Mouse (Mus musculus): ENCODE results near the gene Dock10. TPM values are rescaled to one million over a fixed set of nuclear protein-coding genes. Genes with fewer than 3 reads are reported as not detected.
A peak's percentile ranks its signal among the peaks of the same experiment; 100 is the strongest.
"Not testable (repeated sequence)": the region's sequence is repeated elsewhere in the genome, so short reads cannot be mapped to it uniquely, and the experiment has no call there.

The Dock10 gene
- 43.0 and 43.1 TPM in 2 replicates for polyA plus RNA-seq (2012; rRNA removed)

DNA sequence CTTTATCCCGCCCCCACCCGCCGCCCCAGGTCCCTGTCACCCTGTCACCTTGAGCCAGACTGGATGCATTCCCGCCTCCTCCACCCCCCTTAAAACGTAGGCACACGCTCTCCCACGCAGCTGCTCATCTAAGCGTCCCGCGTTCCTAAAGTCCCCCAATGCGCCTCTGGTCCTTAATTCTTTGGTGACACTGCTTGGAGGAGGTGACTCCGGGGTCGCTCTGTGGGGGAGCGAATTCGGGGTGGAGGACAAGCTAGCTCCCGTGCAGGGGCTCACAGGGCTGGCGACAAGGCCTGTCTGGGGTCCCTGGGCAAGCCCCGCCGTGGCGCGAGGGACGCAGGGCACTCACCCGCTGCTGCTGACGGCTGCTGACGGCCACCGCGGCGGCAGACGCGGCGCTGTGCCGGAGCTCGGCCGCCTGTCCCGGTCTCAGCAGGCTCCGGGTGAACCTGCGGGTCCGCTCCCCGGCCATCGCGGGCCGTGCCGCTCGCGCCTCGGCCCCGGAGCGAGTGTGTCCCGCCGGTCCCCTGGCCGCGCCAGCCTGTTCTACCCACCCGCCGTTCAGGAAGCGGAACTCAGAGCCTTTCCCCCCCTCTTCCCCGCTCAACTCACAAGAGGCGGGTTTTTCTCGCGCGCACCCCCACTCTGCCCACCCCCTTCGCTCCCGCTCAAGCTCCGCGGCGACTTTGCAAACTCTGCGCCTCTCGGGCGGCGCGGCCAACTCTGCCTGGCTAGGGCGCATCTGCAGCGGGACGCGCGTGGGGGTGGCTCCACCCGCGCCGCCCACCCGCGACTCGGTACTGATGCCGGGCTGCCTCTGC lies at the start of gene Dock10:
Gene Dock10, minus strand, starts transcription at position 551 of the 821 bp plus-strand sequence.
- DNase-seq (ENCODE audit: extremely low spot score in 1 of 2, low spot score in 1 of 2) = peak; percentile 8 to 63

DNA sequence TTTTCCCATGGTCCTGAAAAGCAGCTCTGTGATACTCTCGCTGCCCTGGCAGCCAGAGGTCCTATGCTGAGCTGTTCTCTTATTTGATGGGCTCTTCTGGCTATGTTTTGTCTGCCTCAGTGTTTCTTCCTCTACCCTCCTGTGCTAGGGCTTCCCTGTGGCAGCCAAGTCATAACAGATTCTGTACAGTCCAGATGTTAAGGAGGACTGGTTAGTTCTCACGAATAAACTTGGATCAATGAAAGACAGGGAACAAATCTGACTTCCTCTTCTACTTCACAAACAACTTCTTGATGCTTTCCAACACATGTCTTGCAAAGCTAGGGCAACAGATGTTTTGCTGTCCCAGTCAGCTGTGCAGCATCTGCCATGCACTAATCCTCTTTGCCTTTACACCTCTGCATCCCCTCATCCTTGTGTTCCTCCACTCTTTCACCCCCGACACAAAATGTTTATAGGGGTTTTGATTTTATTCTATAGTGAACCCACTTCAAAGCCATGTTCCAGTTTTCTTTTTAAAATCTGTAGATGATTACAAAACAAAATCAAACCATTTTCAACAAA lies 48.6 kb upstream of the Dock10 start:
- no peak for DNase-seq (ENCODE audit: extremely low spot score in 1 of 2, low spot score in 1 of 2)

DNA sequence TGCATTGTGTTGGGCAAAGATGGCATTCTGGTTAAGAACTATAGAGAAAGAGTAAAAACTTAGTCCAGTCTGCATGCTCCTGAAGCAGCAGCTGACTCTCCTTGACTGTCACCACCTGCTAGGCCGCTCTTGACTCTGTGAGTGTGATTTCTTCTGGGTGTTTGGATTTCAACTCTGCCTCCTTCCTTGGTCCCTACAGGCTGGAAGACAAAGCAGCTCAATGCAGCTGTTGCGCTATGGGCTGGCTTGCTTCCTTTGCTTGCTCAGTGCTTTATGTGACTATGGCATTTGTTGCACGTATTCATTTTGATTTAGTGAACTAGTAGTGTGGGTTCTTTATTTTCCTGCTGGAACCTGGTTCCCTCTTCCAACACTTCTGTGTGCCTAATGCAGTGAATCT lies 43.7 kb upstream of the Dock10 start:
- DNase-seq (ENCODE audit: extremely low spot score in 1 of 2, low spot score in 1 of 2) = no peak

DNA sequence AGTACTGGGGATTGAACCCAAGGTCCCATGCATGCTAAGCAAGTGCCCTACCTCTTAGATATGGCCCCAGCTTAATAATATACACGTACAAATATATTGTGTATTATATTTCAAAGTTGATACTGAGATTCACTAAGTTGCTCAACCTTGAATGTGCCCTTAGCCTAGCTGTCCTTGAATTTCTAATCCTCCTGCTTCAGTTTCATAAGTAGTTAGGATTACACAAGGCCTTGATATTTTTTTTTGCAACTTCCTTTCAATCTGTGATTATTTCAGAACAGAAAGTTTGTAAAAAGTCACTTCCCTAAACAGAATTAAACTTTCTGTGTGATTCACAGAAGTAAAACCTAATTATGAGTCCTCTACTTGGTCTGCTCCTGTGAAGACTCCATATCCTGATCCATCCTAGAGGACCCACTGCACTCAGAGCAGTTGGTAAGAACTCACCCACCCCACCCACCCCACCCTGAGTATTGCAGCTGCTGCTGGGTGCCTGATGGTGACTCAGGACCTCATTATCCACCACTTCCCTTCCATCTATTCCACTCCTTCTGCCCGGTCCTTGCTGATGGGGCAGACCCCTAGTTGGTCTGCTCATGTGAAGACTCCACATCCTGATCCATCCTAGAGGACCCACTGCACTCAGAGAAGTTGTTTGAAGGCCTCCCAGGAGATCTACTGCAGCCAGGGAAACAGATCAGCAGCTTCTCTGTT lies 26.9 kb upstream of the Dock10 start:
- no peak for DNase-seq (ENCODE audit: extremely low spot score in 1 of 2, low spot score in 1 of 2)

DNA sequence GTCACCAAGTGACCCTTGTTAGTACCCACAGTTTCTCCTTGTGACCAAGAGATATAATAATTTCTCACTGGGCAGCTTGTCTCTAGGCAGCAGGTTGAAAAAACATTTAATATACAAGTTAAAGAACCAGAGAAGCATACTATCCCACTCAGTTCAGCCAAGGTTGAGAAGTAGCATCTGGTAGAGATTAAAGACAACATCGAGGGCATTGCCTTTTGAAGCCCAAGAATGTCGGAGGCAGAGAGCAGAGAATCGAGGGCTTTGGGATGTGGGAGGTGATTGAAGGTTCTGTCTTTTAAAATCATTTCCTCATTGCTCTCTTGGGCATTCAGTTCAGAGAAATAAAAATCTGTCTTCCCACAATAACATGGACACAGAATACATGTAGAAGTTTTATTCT lies 25.8 kb upstream of the Dock10 start:
- DNase-seq (ENCODE audit: extremely low spot score in 1 of 2, low spot score in 1 of 2) = no peak

DNA sequence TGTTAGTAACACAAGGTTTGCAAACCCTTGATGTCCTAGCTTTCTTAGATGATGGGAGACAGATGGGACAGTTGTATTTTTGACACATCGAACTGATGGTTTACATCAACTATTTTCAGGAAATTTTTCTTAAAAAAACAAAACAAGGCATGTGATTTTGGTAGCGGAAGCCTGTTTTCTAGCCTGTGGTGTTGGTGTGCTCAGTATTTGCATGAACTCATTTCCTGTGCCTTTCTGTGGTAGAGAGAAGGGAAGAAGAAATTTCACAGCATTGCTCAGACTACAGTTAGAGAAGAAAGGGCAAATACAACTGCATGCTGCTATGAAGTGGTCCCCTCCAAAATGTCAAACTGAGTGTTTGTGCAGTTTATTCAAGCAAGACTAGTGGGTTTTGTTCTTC lies 7.2 kb upstream of the Dock10 start:
- no peak for DNase-seq (ENCODE audit: extremely low spot score in 1 of 2, low spot score in 1 of 2)

DNA sequence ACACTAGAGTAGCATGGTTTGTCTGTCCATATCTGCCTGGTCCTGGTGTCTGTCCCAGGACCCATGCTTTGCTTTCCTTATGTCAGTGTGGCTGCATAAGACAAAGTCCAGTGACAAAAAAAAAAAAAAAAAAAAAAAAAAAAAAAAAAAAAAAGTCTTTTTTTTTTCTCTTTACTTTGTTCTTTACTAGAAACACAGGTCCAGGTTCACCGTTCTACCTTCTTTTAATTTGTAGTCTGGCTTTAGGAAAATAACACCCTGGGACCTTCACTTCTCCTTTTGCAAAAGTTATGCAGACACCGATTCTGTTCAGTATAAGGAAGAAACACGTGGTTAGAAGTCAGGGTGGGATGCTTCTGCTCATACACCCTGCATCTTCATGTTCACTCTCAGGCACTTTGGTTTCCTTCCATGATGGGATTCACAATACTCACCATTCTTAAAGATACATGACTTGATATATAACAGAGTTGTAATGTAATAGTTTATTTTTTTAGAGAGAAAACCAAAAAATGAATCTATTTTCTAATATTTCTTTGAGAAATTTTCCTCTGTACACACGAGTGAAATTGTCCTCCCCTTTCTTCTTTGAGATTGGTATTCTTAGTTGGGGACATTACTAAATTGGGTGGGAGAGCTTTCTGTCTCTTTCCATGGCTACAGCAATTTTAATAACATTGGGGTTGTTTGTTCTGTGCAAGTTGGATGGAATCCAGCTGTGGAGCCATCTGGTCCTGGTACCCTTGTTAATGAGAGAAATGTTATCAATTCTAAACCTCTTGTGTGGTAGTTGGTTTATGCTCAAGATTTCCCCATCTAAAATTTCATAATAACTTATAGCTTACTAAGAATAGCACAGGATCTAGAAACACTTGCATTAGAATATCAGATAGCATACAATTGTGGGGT lies 5.0 kb upstream of the Dock10 start:
- no peak for DNase-seq (ENCODE audit: extremely low spot score in 1 of 2, low spot score in 1 of 2)

DNA sequence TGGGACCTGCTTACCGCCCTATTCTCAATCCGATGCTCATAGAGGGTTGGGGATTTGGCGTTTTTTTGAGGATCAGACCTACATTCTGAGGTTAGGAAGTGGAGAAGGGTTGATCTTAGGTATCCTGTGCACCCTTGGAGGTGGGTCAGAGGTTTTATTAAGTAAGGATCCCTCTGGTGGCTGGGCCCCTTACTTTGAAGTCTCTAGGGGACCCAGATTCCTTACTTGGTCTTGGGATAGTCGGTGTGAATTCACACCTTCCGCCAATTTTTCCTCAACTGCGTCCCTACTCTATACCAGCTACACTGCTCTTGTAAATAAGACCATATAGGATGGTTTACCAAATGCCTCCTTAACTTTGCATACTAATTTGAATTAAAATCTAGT lies 464 bp upstream of the Dock10 start:
- DNase-seq (ENCODE audit: extremely low spot score in 1 of 2, low spot score in 1 of 2) = no peak

DNA sequence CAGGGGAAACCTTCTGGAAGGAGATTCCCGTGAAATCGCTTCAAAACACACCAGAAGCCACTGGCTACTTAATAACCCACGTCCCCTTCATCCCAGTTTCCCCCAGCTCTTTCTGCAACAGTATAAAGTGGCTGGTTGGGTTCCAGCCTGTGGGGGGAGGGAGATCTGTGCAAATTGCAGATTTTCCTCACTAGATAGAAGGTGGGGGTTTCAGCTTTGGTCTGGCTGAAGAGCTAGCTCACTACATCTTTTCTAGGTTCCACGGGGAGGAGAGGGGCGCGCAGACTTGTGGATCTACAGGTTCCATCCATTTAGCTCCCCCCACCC lies 714 bp downstream of the Dock10 start:
- DNase-seq (ENCODE audit: extremely low spot score in 1 of 2, low spot score in 1 of 2) = peak in 1 of 2 experiments; percentile 8

DNA sequence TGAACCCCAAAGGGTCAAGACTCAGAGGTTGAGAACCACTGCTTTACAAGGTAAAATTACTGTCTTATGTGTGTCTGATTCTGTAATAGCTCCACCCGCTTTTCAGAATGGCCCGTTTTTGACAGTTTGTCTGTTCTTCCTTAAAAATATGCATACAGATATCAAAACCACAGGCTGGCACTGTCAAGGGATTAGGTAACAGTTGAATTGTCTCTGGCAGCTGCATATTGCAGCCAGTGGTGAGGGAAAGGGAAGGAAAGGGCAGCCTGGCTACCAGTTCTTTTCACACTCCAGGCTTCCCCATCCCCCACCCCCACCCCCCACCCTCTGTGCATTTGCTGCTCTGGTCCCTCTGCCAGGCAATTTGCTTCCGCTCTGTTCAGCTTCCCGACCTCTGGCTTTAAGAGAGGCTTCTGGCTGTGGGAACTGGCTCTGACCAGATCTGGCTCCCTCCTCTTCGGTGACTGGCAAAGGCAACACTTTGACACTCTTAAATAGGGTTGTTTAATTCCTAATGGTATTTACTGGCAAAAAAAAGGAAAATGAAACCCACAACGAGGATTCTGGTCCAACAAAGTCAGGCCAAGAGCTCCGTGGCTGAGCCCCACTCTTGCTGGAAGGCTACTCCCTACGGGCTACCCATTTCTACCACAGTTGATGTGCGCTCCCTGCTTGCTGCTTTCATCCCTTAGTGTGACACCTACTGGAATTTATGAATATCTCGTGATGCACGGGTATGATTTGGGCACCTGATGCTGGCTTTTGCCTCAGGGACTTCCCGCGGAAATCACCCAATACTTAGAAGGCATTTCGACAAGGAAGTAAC lies 1.3 kb downstream of the Dock10 start:
- DNase-seq (ENCODE audit: extremely low spot score in 1 of 2, low spot score in 1 of 2) = peak in 1 of 2 experiments; percentile 30

DNA sequence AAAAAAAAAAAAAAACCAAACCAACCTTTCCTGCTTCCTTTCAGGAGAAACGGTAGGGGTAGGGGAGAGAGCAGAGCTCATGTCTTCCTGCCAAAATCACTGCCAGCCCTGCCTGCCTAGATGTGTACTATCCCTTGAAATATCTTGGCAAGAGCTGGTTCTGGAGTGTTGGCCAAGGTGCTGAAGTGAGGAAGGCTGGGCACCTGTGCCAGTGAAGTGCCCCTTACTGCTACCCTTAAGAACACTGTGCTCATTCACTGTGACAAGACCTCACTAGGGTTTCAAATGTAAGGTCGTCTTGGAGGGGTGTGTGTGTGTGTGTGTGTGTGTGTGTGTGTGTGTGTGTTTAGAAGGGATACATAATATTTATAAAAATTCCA lies 2.3 kb downstream of the Dock10 start:
- no peak for DNase-seq (ENCODE audit: extremely low spot score in 1 of 2, low spot score in 1 of 2)

DNA sequence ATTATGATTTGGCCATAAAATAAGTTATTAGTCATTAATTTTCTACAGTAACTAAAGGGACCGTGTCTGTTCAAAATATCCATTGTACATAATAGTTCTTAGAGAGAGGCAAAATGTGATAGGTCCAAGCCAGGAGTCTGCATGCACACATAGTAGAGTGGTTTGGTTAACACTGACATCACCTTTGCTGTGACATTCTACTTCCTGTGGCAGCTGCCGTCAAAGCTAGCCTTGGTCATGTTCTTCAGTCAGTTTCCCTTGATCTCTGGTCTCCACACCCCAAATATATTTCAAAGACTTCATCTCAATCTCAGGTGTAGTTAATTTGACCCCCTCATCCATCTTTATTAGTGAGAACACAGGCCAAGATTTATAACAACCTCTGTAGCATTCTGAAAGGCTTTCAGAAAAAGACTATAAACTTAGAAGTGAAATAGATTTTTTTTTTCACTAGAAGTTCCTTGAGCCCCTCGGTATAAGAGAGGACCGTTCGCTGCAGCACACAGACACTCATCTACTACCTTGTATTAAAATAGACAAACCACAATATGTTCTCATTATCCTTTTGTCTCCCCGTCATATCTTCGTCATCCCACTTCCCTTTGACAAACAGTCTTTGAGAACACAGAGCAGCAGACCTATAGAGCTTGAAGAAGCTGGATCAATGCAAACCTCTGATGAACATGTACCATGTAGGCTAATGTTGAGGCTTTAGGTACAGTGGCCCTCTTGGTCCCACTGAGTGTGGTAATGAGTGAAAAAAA lies 2.8 kb downstream of the Dock10 start:
- no peak for DNase-seq (ENCODE audit: extremely low spot score in 1 of 2, low spot score in 1 of 2)

DNA sequence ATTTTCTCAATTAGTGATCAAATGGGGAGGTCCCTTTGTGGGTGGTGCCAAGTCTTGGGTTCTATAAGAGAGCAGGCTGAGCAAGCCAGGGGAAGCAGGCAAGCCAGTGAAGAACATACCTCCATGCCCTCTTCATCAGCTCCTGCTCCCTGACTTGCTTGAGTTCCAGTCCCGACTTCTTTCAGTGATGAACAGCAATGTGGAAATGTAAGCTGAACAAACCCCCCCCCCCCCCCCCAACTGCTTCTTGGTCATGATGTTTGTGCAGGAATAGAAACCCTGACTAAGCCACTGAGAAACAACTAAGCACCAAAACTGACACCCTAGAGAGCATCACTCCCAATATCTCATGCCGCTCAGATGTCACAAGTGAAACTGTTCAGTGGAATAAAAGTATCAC lies 9.2 kb downstream of the Dock10 start:
- DNase-seq (ENCODE audit: extremely low spot score in 1 of 2, low spot score in 1 of 2) = not testable (repeated sequence)

DNA sequence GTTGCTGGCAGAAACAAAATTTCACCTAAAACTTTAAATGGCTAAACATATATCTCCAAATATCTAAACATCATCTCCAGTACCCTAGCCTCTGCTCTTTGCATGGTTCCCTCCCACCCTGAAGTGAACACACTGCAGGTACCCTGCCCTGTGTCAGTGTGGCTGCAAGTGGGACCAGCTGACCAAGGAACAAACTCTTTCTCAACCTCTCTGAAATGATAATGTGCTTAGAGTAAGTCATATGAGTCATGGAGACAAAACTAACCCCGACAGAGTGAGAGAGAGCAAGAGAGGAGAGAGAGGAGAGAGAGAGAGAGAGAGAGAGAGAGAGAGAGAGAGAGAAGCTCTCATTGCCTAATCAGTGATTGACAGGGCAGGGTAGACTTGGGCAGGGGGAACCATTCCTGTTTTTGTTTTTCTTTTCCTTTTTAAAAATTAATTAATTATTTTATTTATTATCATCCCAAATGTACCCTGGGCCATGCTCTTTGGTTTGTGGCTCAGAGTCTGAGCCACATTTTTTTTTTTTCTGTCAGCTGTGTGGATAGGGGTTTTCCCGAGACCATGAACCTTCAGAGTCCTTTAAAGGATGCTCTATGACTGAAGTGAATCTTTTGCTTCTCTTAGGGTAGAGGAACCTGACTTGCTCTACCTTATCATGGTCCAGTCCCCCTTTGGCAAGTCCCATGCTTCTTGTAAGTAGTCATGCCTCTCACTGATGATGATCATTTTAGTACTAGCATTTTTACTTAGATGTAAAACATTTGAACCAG lies 11.4 kb downstream of the Dock10 start:
- DNase-seq (ENCODE audit: extremely low spot score in 1 of 2, low spot score in 1 of 2) = no peak

DNA sequence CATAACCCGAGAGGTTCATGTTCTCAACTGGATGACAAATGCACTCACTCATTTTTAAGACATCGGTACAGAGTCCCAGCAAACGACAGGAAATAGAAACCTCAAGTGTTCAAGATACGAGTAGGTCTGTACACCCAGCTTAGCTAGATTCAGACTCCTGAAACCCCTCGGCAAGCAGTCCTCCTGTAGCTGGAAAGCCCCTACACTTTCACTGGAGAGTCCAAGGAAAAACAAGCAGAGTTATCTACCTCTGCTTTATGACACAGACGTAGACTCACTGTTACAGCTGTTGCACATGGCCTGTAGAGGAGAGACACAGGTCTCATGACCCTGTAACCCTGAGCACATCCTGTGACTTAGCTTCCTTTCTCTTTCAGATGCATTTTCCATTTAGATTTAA lies 12.1 kb downstream of the Dock10 start:
- no peak for DNase-seq (ENCODE audit: extremely low spot score in 1 of 2, low spot score in 1 of 2)

DNA sequence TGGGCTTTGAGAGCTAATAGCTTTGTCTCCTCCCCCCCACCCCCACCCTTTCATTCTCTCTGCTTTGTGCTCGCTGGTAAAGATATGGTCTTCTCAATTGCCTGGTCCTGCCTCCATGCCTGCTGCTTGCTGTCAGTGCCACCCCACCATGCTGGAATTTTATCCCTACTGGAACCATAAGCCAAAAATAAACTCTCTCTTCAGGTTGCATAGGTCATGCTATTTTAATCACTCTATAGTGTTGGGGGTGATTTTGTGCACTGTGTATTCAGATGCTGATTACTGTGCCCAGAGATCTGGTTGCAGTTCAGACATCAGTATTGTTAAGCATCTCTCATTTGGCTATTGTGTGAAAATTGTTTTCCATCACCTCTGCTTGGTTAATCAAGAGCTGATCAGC lies 18.9 kb downstream of the Dock10 start:
- no peak for DNase-seq (ENCODE audit: extremely low spot score in 1 of 2, low spot score in 1 of 2)

DNA sequence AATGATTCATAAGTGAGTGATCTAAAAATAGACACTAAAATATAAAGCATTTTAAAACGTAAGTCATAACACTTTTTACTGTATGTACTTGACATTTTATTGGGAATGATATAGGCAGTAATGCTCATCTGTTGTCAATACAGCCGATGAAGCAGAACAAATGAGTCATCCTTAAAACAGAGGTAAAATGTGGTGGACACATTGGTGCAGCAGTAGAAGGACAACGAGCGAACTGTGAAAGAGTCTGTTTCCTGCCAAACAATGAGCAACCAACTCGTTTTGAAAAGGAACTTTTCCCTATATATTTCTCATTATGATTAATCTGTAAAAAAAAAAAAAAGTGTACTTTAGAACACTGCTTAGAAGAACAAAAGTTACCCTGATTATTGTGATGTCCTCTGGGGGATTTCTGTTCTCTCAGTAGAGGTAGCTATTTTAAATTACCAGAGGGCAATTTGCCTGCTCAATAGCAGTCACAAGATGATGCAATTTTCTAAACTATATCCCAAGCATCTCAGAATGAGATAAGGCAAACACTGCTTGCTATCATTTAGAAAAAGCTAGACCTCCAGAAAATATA lies 20.4 kb downstream of the Dock10 start:
- DNase-seq (ENCODE audit: extremely low spot score in 1 of 2, low spot score in 1 of 2) = no peak

DNA sequence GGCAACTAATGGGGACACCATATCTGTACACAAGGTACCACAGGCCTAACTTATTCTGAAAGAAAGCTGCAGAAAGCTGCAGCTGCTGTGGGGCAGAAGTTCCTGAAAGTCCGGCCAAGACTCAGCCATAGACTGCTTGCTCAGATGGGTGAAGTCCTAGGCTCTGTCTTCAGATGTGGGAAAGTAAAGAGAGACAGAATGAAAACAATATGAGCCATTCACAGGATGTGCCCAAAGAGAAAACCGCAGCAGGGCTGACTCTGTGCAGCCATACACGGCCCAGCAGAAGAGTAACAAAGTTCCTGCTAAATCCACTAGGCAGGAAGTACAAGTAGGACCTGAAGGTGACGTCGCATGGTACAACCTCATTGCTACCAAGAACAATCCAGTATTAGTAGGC lies 27.7 kb downstream of the Dock10 start:
- no peak for DNase-seq (ENCODE audit: extremely low spot score in 1 of 2, low spot score in 1 of 2)

Measured in frontal cortex, adult 2 months (tissue).